9 mouse cellular contexts compared by ENCODE assay signal in genomic region chr11:101140164-101140819, GRCm38 (mm10). TPM values are rescaled to one million over a fixed set of nuclear protein-coding genes. Genes with fewer than 3 reads are reported as not detected.
DNase-seq lines count a peak whose midpoint lies in the region; ATAC-seq lines count a peak whose summit lies in the region.
"Had no signal": no experiment of that assay in that cellular context is flagged by ENCODE, and none has a peak within 500 bp of the region (broad histone marks: within the 10 kb centered on the region; RNA-seq: fewer than 3 reads in every experiment).

No protein-coding gene starts in this region.

- peaks cover 6% of the 10 kb centered on the region; the same call in 1 of the 2 replicates for H3K27me3 ChIP-seq in intestine, embryonic 15.5 days (replicated peaks)

- H3K9ac ChIP-seq in intestine, embryonic 15.5 days: peak overlapping the region; percentile 39

- whole genome bisulfite sequencing in intestine, embryonic 15.5 days: 35% methylated on average over 27 of the region's 27 CpGs

- no peak overlapping the region for H3K27ac ChIP-seq in intestine, embryonic 15.5 days

- peak overlapping the region; percentile 22 for H3K4me3 ChIP-seq in intestine, embryonic 15.5 days (replicated peaks)

- ATAC-seq in intestine, embryonic 15.5 days: no peak

- H3K4me1 ChIP-seq in intestine, embryonic 15.5 days (replicated peaks): peaks cover 23% of the 10 kb centered on the region

- peak overlapping the region; percentile 64 for H3K4me2 ChIP-seq in intestine, embryonic 15.5 days (replicated peaks)

- peak; percentile 36 for DNase-seq in kidney, adult 18-20 months
- DNase-seq in kidney, adult 9 months: no peak
- peak; percentile 44 for DNase-seq in fibroblast of lung, adult 2 months (ENCODE audit: low read depth)
- peak; percentile 59 for DNase-seq in lung, postnatal 36 days
- no peak for DNase-seq in T-cell, adult 2 months (ENCODE audit: low spot score)
- no peak for DNase-seq in layer of hippocampus, adult 18-20 months (ENCODE audit: low spot score in 2 of 2)
- DNase-seq in adrenal gland, postnatal 25 days: no peak

- H3K9me3 ChIP-seq in intestine, embryonic 15.5 days: no peaks in the 10 kb centered on the region
- H3K9me3 ChIP-seq: G1E had no signal

- H3K36me3 ChIP-seq in intestine, embryonic 15.5 days: no peaks in the 10 kb centered on the region
- H3K36me3 ChIP-seq: G1E had no signal

RNA-seq across cellular contexts. Expression of gene Tubg2, which starts 15.4 kb away (rescaled TPM):
- 4.4 and 4.8 TPM in 2 replicates for polyA plus RNA-seq in intestine, embryonic 15.5 days (2015; fragmentation: Nextera tagmentation; extraction: Ambion mirVana)
- total RNA-seq in layer of hippocampus, adult 18-20 months (2021): 10 to 100 TPM; 40.2 to 42.7 TPM
- 5.7 and 6.4 TPM in 2 replicates for total RNA-seq in adrenal gland, postnatal 25 days (2021)
- total RNA-seq: G1E had no signal
- polyA plus RNA-seq: G1E had no signal

RNA-seq across cellular contexts. Expression of gene Tubg1, which starts 20.6 kb away (rescaled TPM):
- polyA plus RNA-seq in intestine, embryonic 15.5 days (2015; fragmentation: Nextera tagmentation; extraction: Ambion mirVana): 58.7 and 59.2 TPM in 2 replicates
- 10 to 100 TPM; 43.7 to 46.5 TPM for total RNA-seq in layer of hippocampus, adult 18-20 months (2021)
- total RNA-seq in adrenal gland, postnatal 25 days (2021): 42.1 and 50.1 TPM in 2 replicates

RNA-seq across cellular contexts. Expression of gene Retreg3, which starts 20.6 kb away (rescaled TPM):
- 17.0 and 17.2 TPM in 2 replicates for polyA plus RNA-seq in intestine, embryonic 15.5 days (2015; fragmentation: Nextera tagmentation; extraction: Ambion mirVana)
- total RNA-seq in layer of hippocampus, adult 18-20 months (2021): 10 to 100 TPM; 57.2 to 58.1 TPM
- 53.5 and 64.1 TPM in 2 replicates for total RNA-seq in adrenal gland, postnatal 25 days (2021)

RNA-seq across cellular contexts. Expression of gene Cntnap1, which starts 30.0 kb away (rescaled TPM):
- polyA plus RNA-seq in intestine, embryonic 15.5 days (2015; fragmentation: Nextera tagmentation; extraction: Ambion mirVana): 0.82 and 1.0 TPM in 2 replicates
- 100 to 1,000 TPM; 154 to 162 TPM for total RNA-seq in layer of hippocampus, adult 18-20 months (2021)
- 6.6 and 9.1 TPM in 2 replicates for total RNA-seq in adrenal gland, postnatal 25 days (2021)

RNA-seq across cellular contexts. Expression of gene Plekhh3, which starts 30.9 kb away (rescaled TPM):
- polyA plus RNA-seq in intestine, embryonic 15.5 days (2015; fragmentation: Nextera tagmentation; extraction: Ambion mirVana): 11.1 and 12.7 TPM in 2 replicates
- 10 to 100 TPM; 15.0 to 15.3 TPM for total RNA-seq in layer of hippocampus, adult 18-20 months (2021)
- total RNA-seq in adrenal gland, postnatal 25 days (2021): 31.1 and 36.4 TPM in 2 replicates

Comparison
In these comparisons a context has a peak if more than half of its experiments do, and no peak if none do; other contexts are left out.
1. DNase-seq: peak in kidney, adult 18-20 months (single experiment), fibroblast of lung, adult 2 months (single experiment) and lung, postnatal 36 days (single experiment); none in kidney, adult 9 months (single experiment), T-cell, adult 2 months (single experiment), layer of hippocampus, adult 18-20 months (0 of 2) and adrenal gland, postnatal 25 days (single experiment).